Mouse (Mus musculus) A20 (cell line): Measurements from ENCODE around the gene Ppp1r37.

Experiments used
- DNase-seq: peaks from one replicate; pipeline ENCODE4 v3.0.0-alpha.2; 2011; ENCODE audit warnings: low read depth, low spot score

Gene Ppp1r37

DNA sequence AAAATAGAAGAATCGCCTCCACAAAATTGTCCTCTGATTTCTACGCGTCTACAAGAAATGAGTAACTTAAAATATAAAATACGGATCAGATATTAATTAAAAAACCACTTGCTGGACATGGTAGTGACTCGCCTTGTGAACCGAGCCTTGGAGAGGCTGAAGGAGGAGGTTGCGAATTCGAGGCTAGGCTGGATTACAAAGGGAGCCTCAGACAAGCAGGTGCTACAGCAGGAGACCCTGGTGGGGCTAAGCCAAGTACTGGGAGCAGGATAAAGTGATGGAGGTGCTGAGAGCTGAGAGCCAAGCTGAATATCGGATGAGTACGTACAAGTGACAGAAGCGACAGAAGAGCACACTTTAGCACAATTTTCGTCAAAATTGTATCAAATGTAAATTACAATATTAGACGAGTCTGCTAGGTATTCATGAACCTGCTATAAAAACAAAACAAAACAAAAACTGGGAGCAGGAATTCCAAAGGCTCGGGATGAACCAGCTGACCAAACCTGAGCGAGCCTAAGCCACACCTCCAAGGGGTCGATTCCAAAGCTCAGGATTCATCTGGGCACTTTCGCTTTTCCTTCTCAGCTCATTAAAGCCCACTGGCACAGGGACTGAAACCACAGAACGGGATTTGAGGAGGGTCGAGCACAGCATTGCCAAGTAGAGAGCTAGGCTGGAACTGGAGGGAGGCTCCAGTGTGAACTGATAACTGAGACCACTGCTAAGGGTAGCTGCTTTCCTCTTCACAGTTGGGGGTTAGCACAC, at the start of gene Ppp1r37:
Ppp1r37 (minus strand) TSS at position 434 of the 768 bp plus-strand sequence.
- DNase-seq, result no peak

DNA sequence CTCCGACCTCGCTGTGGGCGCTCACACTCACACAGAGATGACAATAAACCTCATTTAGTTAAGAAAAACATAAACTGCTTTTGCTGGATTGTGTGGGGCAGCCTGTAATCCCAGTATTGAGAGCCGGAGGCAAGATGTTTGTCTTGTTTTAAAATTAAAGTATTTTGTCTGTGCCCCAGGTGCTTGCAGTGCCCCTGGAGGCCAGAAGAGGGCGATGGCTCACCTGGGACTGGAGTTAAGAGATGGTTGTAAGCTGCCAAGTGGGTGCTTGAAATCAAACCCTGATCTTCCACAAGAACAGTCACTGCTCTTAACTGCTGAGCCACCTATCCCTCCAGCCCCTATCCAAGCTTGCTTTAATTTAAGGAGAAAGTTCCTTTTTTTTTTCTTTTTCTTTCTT, 48.1 kb upstream of the Ppp1r37 start:
- no peak for DNase-seq

DNA sequence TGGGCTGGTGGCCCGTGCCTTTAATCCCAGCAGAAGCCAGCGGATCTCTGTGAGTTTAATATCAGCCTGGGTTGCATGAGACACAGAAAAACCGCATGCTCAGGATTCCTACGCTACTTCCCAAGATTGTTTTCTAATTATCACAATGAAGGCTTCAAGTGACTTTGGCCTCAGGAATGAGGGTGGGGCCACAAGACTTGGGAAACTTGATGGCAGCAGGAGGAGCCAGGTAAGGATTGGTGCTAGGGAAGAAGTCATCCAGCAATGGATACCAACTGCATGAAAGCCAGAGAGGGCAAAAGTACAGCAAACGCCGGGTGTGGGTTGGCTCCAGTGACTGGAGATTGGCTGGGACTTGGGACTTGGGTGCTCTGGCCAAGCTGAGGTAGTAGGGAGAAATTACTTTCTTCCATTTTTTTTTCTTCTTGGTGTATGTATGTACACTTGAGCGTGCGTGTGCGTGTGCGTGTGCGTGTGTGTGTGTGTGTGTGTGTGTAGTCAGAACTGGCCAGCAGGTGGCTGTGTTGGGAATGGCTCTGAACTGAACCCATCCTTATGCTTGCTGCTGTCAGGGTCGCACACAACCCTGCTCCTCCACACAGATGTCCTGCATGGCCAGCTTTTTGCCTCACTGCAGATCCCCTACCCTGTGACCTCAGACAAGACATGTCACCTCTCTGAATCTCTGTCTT, 46.9 kb upstream of the Ppp1r37 start:
- DNase-seq, result no peak

DNA sequence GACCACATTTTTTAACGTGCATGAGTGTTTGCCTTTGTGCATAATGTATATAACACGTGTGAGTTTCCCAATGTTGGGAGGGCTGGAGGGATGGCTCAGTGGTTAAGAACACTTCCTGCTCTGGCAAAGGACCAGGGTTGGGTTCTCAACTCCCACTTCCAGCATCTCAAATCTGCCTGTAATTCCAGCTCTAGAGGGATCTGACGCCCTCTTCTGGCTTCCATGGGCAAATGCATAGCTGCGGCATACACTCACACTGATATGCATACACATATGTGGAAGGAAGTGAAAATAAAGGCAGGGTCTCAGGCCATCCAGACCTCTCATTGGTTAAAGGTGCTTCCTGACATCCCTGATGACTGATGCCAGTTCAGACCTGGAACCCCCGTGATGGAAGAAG, 44.4 kb upstream of the Ppp1r37 start:
- DNase-seq, result no peak

DNA sequence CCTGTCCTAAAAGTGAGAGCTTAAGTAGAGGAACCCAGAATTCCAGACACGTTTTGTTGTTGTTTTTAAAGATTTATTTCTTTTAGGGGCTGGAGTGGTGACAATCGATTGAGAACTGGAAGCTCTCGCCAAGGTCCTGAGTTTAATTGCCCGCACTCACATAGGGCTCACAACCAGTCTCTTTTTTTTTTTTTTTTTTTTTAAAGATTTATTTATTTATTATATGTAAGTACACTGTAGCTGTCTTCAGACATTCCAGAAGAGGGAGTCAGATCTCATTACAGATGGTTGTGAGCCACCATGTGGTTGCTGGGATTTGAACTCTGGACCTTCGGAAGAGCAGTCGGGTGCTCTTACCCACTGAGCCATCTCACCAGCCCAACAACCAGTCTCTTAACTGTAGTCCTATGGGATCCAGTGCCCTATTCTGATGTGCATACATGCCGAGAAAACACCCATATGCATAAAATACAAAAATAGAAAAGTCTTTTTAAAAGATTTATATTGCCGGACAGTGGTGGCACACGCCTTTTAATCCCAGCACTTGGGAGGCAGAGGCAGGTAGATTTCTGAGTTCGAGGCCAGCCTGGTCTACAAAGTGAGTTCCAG, 41.8 kb upstream of the Ppp1r37 start:
- DNase-seq, result peak; percentile 20

DNA sequence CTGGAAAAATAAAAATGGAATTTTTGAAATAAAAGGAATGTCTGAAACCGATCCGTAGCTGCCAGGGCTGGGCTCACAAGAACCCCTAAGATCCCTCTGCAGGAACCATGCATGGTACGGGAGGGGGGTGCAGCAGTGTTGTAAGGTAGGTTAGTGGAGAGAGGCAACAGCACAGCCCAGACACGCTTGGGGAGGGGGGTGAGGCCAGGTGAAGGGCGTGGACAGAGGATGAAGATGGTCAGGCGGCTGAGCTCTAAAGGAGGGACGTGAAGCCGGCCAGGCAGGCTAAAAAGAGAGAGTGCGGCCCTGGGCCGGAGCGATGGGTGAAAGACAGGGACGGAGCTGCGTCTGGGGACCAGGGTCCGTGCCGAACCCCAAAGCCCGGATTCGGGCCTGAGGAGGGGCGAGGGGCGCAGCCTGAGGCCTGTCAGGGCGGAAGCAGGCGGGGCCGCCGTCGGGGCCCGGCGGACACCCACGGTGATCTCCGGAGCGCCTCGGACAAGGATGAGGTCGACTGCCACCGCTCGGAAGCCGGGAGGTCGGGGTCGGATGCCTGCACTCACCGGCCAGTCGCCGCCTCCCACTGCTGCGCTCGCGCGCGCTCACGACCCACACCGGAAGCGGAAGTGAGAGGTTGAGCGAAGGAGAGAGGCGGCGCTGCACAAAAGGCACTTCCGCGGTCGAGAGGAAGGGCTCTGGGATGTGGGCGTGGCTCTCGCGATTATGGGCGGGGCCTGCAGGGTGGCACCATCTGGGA, 41.2 kb upstream of the Ppp1r37 start, which contains the start of gene Clasrp:
Clasrp (minus strand) TSS at position 638 of the 757 bp plus-strand sequence.
- DNase-seq, result peak; percentile 97

DNA sequence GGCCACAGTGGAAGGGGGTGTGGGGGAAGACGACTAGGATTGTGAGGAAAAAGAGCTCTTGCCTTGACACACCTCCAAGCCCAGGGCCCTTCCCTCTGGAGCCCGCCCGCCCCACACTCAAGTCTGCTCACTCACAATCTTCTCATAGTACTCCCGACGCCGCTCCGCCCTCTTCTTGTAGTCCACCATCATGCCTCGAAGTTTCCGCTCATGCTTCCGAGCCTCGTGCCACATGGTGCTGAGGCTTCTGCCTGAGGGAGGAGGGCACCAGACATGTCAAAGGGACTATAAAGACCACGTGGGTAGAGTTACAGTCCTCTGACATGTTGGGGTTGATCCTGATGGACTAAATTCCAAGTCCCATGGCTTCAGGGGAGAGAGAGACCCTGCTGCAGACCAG, 40.2 kb upstream of the Ppp1r37 start:
- no peak for DNase-seq

DNA sequence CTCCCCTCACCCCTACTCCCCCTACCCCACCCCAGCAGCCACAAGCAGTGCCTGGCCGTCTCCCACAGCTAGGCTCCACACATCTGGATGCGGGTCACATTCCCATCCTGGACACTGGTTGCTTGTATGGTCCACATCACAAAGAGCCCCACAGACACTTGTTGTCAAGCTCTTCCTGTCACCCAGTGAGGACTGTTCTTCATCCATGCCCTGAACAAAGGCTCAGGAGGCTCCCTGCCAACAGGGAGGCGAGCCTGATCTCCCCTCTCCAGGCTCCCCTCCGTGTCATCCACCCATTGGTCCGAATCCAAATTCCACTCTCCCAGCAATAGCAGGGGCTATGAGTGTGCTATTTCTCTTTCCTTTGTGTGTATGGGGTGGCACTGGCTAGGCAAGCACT, 37.7 kb upstream of the Ppp1r37 start:
- DNase-seq, result no peak

DNA sequence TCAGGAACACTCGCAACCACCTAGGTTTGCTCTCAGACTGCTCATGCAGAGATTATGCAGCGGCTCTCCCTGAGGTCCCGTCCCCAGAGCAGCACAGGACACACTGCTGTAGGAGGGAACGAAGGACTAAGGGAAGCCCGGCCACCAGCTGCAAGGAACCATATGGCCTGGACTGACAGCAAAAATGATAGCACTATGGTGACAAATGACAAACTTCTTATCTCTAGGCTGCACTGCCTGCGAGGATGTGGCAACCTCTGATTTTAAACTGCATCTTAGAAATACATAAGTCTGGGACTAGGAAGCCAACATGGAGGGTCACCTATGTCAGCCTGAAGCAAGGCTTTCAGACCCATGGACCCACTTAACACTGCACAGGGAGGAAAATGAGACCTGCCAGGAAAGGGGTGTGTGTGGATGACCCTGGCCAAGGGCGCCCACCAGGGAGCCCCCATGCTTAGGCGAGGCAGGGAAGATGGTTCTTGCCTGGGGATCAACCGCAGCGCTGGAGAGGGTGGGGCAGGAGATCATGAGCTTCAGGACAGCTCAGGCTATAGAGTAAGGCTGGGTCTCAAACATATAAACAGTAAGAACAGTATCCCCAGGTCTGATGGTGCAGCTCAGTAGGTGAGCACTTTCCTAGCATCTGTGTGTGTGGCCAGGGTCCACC, 30.3 kb upstream of the Ppp1r37 start:
- no peak for DNase-seq

DNA sequence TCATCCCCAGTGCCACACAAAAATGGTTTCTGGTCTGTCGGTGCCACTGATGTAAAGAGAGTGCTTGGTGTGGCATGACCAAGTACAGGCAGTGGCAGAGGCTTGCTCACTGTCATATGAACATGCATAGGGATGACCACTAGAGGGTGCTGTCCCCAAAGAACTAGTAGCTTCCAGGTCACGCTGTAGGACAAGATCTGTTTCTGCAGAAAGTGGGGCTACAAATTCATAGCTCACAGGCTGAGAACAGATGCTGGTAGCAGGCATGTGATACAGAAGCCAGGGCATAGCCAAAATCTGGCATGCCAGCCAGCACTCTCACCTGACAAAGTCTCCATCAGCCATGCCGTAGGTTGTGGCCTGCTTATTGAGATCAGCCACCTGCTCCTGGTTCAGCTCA, 27.0 kb upstream of the Ppp1r37 start:
- peak; percentile 88 for DNase-seq

DNA sequence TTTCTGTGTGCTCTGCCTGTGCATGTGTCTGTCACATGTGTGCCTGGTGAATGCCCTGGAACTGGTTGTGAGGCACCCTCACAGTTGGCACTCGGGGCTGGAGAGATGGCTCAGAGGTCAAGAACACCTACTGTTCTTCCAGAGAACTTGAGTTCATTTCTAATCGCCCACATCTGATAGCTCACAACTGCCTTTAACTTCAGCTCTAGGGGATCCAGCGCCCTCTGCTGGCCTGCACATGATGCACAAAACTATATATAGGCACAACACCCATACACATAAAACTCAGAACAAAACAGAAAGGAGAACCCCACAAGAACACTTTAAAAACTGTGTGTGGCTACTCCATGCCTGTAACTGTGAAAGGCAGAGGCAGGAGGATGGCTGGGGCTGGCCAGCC, 26.3 kb upstream of the Ppp1r37 start:
- DNase-seq, result peak; percentile 92

DNA sequence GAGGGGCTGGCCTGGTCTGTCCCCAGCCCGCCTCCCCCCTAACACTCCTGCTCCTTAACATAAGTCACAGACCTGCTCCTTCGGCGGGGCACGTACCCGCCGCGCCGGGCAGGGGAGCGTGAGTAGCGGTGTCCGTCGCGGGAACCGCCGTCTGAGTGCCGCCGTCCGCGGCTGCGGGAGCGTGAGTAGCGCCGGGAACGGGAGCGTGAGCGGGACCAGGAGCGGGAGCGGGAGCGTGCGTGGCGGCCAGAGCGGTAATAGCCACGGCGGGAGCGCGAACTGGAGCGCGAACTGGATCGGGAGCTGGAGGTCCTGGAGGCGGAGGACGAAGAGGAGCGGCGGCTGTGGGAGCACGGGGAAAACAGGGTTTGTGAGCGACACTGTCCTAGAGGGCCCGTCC, 23.4 kb upstream of the Ppp1r37 start:
- DNase-seq, result no peak

DNA sequence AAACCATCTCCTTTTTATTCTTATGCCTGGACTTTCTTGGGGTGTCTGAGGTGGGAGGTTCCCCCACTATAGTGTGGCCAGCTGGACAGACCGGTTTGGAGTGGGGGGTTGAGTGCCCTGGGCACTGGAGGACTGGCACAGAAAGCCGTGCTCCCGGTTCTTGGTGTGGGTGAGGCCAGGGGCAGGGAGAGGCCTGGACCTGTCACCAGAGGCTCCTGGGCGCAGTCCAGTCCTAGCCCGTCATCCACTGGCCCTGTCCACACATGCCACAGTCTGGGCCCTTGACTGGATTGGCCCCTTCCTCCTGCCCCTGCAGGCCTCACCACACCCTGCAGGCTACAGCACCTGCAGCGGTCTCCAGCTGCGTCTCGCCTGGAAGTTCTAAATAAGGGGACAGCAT, 17.8 kb upstream of the Ppp1r37 start:
- no peak for DNase-seq

DNA sequence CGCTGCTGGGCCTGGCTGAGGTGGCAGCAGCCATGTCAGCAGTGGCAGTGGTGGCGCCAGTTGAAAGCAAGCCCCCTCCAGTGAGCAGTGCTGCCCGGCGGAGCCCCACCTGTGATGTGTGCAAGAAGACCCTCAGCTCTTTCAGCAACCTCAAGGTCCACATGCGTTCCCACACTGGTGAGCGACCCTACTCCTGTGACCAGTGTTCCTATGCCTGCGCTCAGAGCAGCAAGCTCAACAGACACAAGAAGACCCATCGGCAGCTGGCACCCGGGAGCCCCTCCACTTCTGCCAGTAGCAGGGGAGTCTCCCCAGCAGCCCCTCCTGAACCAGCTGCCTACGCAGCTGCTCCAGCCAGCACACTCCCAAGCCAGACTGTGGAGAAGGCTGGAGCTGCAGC, 16.9 kb upstream of the Ppp1r37 start:
- DNase-seq, result no peak

DNA sequence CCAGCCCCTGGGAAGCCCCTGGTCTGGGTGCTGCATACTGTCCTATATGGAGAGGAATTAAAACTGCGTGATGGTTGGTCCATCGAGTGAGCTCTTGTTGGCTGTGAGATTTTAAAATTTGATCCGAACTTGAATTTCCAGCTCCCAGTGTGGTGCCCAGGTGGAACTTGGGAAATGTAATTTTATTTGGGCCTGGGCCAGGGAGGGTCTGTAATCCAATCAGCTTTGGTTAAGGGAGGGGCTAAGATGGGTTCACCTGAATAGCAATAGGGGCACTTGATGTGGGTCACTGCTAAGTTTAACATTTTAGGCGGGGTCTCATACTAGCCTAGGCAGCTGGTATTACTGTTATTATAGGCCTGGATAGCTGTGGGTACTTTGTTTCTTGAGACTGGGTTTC, 15.6 kb upstream of the Ppp1r37 start:
- peak; percentile 78 for DNase-seq

DNA sequence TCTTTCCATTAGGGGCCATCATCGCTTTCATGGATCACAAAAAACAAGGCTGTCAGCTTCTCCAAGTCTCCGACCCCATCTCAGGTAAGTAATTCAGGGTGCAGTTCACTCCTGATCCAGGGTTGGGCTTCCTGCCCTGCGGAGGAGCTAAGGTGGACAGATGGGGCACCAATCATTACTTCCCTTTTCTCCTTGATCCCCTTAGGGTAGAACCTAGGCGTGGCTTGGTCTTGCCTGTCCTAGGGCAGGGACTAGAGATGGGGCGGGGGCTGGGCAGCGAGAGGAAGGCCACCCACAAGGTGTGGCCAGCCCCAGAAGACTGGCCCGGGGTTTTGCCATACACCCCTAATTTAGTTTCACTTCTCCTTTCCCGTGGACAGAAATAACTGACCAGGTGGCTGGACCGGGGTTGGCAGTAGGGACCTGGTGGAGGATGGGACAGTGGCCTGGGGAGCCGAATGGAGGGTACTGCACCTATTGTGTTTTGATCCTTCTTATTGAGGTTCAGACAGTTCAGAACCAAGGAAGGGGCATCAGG, 15.1 kb upstream of the Ppp1r37 start:
- peak; percentile 96 for DNase-seq

DNA sequence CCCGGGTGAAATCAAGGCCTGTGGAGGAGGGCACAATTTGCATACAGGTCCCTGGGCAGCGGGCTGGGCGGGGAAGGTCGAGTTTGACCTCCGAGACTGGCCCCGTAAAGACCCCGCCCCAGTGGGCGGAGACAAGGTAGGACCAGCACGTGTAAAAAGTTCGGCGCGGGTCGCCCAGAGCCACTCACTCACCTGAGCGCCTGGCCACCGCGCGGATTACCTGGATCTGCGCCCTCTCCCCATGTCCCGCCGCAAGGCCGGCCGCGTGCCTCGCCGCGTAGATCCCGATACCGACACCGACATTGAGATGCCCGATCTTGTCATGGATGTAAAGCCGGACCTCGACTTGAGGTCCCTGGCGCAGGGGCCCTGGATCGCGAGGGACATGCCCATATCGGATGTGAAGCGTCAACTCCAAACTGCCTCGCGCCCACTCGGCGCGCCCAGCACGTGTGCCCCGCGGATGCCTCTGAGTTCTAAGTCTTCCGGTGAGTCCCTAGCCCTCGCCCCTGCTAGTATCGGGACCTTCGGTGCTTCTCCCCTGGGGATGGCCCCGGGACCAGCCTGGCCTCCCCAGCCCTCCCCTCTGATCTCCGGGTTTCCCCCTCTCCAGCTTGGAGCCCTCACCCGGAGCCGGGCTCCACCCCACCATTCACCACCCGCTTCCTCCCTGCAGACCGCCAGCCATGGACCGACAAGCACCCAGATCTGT, 14.4 kb upstream of the Ppp1r37 start, which contains the start of the genes Zfp296 and Gemin7:
Zfp296 (plus strand) TSS at position 147 of the 712 bp plus-strand sequence.
Gemin7 (minus strand) TSS at position 455 of the 712 bp plus-strand sequence.
- DNase-seq, result peak; percentile 91

DNA sequence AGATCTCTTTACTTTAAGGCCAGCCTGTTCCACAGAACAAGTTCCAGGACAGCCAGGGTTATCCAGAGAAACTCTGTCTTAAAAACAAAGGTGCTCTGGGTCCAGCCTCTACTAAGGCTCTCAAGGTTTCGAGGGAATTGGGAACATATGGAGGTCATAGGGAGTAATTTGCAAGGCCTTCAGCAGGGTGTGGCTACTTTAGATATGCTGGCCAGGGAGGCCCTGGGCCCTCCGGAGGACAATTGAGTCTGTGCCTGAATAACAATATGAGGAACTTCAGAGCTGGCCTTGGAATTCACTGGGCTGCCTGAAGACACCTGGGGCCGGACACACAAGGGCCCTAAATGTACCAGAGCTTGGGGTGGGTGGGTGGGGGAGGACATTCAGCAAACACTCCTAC, 12.7 kb upstream of the Ppp1r37 start:
- no peak for DNase-seq

DNA sequence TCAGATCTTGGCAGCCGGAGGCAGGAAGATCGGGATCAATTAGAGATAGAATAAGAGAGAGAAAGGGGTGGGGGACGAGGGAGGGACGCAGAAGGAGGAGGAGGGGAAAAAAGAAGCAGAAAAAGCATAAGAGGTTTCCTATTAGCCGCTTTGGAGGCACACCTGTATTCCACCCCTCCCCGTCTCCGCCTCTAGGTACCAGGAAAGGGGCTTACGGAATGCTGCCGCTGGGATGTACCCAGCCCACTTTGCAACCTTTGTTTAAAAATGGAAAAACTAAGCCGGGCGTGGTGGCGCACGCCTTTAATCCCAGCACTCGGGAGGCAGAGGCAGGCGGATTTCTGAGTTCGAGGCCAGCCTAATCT, 10.9 kb upstream of the Ppp1r37 start:
- DNase-seq, result no peak
